Mouse (Mus musculus): ENCODE data around the gene Hsph1.

GRCm38 (mm10) chr5:149576977-149577376 is 59.2 kb downstream of the Hsph1 start:
- TF ChIP-seq CTCF (IDR thresholded peaks at IDR 0.05; ENCODE audit: low read depth, low read length) (no peak), POLR2A (IDR thresholded peaks at IDR 0.05; ENCODE audit: insufficient read depth, low read length) (no peak)

Measured in ES-Bruce4 (cell line).